In the genomic region with DNA sequence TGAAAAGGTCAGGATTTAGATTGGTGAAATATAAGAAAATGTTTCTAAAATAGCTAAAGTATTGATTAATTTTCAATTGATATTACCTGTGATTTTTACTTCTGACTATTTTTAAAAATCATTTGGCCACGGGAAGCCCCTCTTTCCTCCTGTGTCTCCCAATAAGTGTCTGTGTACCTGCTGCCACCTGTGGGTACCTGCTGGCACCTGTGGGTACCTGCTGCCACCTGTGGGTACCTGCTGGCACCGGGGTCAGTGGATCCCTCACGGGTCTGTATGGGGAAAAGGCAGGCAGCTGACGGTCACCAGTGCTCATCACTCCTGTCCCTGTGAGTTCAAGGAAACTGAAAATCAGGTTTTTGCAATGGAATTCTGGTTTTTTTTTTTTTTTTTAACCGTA, we compare ENCODE assay signal across 20 mouse cellular contexts.
DNase-seq lines count a peak whose midpoint lies in the region; ATAC-seq and TF ChIP-seq lines count a peak whose summit lies in the region.
"Had no signal": no experiment of that assay in that cellular context is flagged by ENCODE, and none has a peak within 500 bp of the region (broad histone marks: within the 10 kb centered on the region; RNA-seq: fewer than 3 reads in every experiment).

No protein-coding gene starts in this region.

- peak; percentile 20; the same call in 1 of the 2 replicates for TF ChIP-seq CTCF in hindbrain, postnatal 0 days (IDR thresholded peaks at IDR 0.05; ENCODE audit: low read depth)
- peak; percentile 27; the same call in 1 of the 2 replicates for TF ChIP-seq CTCF in cerebellum, adult 2 months (IDR thresholded peaks at IDR 0.05; ENCODE audit: borderline replicate concordance, insufficient read depth, low read depth, low read length)

- no peaks in the 10 kb centered on the region for H3K9me3 ChIP-seq in hindbrain, postnatal 0 days (ENCODE audit: low read length)
- H3K9me3 ChIP-seq in hindbrain, embryonic 13.5 days, result no peaks in the 10 kb centered on the region
- H3K9me3 ChIP-seq: forebrain, embryonic 10.5 days; heart, embryonic 13.5 days; hindbrain, embryonic 12.5 days; liver, embryonic 13.5 days; midbrain, embryonic 13.5 days had no signal

- H3K27me3 ChIP-seq in hindbrain, postnatal 0 days (ENCODE audit: insufficient read depth, low read length), result peaks cover 6% of the 10 kb centered on the region; the same call in 1 of the 2 replicates
- peaks cover 42% of the 10 kb centered on the region for H3K27me3 ChIP-seq in hindbrain, embryonic 13.5 days
- no peaks in the 10 kb centered on the region for H3K27me3 ChIP-seq in cerebellum, adult 2 months (ENCODE audit: control insufficient read depth, insufficient read depth, low read length)
- H3K27me3 ChIP-seq: heart, embryonic 13.5 days; liver, embryonic 13.5 days had no signal

- 0 out of 2 replicates have a peak, but pooled peaks cover 5% of the 10 kb centered on the region for H3K4me1 ChIP-seq in hindbrain, postnatal 0 days (ENCODE audit: insufficient read depth, low read length)
- H3K4me1 ChIP-seq in hindbrain, embryonic 13.5 days (replicated peaks), result peaks cover 13% of the 10 kb centered on the region; the same call in 1 of the 2 replicates
- H3K4me1 ChIP-seq in cerebellum, adult 2 months (ENCODE audit: control insufficient read depth, insufficient read depth, low read length), result peaks cover 11% of the 10 kb centered on the region; the same call in 1 of the 2 replicates
- H3K4me1 ChIP-seq: heart, embryonic 13.5 days; liver, embryonic 13.5 days had no signal

- WGBS in hindbrain, postnatal 0 days, result 72% methylated on average over 5 of the region's 5 CpGs
- WGBS in hindbrain, embryonic 13.5 days, result 89% methylated on average over 5 of the region's 5 CpGs
- 20% methylated on average over 5 of the region's 5 CpGs for WGBS in cerebellum, adult 2 months

- no peak overlapping the region for H3K4me2 ChIP-seq in hindbrain, postnatal 0 days (ENCODE audit: low read depth, low read length)
- H3K4me2 ChIP-seq in hindbrain, embryonic 13.5 days, result no peak overlapping the region
- H3K4me2 ChIP-seq: heart, embryonic 13.5 days; hindbrain, embryonic 12.5 days; liver, embryonic 13.5 days; midbrain, embryonic 13.5 days had no signal

- H3K4me3 ChIP-seq in hindbrain, postnatal 0 days (ENCODE audit: low read length), result no peak overlapping the region
- no peak overlapping the region for H3K4me3 ChIP-seq in hindbrain, embryonic 13.5 days
- H3K4me3 ChIP-seq in cerebellum, adult 2 months (replicated peaks; ENCODE audit: insufficient read depth, low read depth, low read length), result no peak overlapping the region
- H3K4me3 ChIP-seq: forebrain, embryonic 10.5 days; heart, adult 2 months; heart, embryonic 13.5 days; hindbrain, embryonic 12.5 days; left cerebral cortex, adult 2 months; liver, embryonic 13.5 days; midbrain, embryonic 13.5 days had no signal

- H3K27ac ChIP-seq in hindbrain, postnatal 0 days, result no peak overlapping the region; the same call in 1 of the 2 replicates
- H3K27ac ChIP-seq in hindbrain, embryonic 13.5 days, result no peak overlapping the region
- H3K27ac ChIP-seq in cerebellum, adult 2 months (ENCODE audit: insufficient read depth, low read length), result peak overlapping the region; percentile 17
- H3K27ac ChIP-seq: heart, adult 2 months; heart, embryonic 13.5 days; hindbrain, embryonic 12.5 days; left cerebral cortex, adult 2 months; liver, embryonic 13.5 days had no signal

- no peaks in the 10 kb centered on the region for H3K36me3 ChIP-seq in hindbrain, postnatal 0 days (ENCODE audit: insufficient read depth, low read length)
- no peaks in the 10 kb centered on the region for H3K36me3 ChIP-seq in hindbrain, embryonic 13.5 days
- H3K36me3 ChIP-seq: forebrain, embryonic 10.5 days; heart, embryonic 13.5 days; hindbrain, embryonic 12.5 days; liver, embryonic 13.5 days; midbrain, embryonic 13.5 days had no signal

- H3K9ac ChIP-seq in hindbrain, postnatal 0 days (replicated peaks; ENCODE audit: low read length), result no peak overlapping the region
- no peak overlapping the region for H3K9ac ChIP-seq in hindbrain, embryonic 13.5 days
- H3K9ac ChIP-seq: heart, embryonic 13.5 days; hindbrain, embryonic 12.5 days; liver, embryonic 13.5 days; midbrain, embryonic 13.5 days had no signal

- no peak for TF ChIP-seq POLR2A in cerebellum, adult 2 months (IDR thresholded peaks at IDR 0.05; ENCODE audit: borderline replicate concordance, insufficient read depth, low read length)

- no peak for ATAC-seq in hindbrain, postnatal 0 days
- ATAC-seq in hindbrain, embryonic 13.5 days (ENCODE audit: low FRiP score), result no peak
- ATAC-seq: inflammation-experienced regulatory T-cells, adult 6 months; midbrain, embryonic 13.5 days had no signal

- DNase-seq in hindbrain, postnatal 0 days (ENCODE audit: low spot score), result no peak
- DNase-seq in cerebellum, adult 2 months, result peak; percentile 66 to 72
- DNase-seq in cerebellum, adult 9-10 months, result peak; percentile 78
- DNase-seq in kidney, postnatal 14 days, result peak; percentile 33
- DNase-seq in adrenal gland, postnatal 10 days, result no peak
- DNase-seq in thymus, postnatal 4 days, result no peak
- DNase-seq: adrenal gland, adult 2 months; gastrocnemius, postnatal 25 days; heart, adult 2 months; heart, postnatal 14 days; liver, embryonic 13.5 days; lung, adult 2 months; lung, postnatal 14 days had no signal

Comparison
In these comparisons a context has a peak if more than half of its experiments do, and no peak if none do; other contexts are left out.
1. DNase-seq: peak in cerebellum, adult 2 months (2 of 2), cerebellum, adult 9-10 months (single experiment) and kidney, postnatal 14 days (single experiment); none in hindbrain, postnatal 0 days (single experiment), adrenal gland, postnatal 10 days (single experiment) and thymus, postnatal 4 days (single experiment).